Mouse (Mus musculus): ENCODE measurements around the gene Tnfrsf26.

GRCm38 (mm10) chr7:143629501-143629900 lies 979 bp upstream of the Tnfrsf26 start:
- TF ChIP-seq CTCF (IDR thresholded peaks at IDR 0.05; ENCODE audit: low read depth) (no peak), EP300 (IDR thresholded peaks at IDR 0.05; ENCODE audit: low read depth) (no peak)
